Mouse (Mus musculus) frontal cortex, adult (tissue): ENCODE measurements at regions not wholly inside any gene's neighbourhood (a gene's known extent, or its start where the extent isn't known, plus 50 kb on each side); places are given as distances from the start of the nearest gene placed in this dataset.

Experiments
- ATAC-seq: cut with Nextera tagmentation; 2 replicates; pipeline ENCODE4 v1.9.2; 2017; ENCODE audit warnings: mild to moderate bottlenecking, moderate library complexity, mixed read lengths; ENCODE audit not compliant: low TSS enrichment

DNA sequence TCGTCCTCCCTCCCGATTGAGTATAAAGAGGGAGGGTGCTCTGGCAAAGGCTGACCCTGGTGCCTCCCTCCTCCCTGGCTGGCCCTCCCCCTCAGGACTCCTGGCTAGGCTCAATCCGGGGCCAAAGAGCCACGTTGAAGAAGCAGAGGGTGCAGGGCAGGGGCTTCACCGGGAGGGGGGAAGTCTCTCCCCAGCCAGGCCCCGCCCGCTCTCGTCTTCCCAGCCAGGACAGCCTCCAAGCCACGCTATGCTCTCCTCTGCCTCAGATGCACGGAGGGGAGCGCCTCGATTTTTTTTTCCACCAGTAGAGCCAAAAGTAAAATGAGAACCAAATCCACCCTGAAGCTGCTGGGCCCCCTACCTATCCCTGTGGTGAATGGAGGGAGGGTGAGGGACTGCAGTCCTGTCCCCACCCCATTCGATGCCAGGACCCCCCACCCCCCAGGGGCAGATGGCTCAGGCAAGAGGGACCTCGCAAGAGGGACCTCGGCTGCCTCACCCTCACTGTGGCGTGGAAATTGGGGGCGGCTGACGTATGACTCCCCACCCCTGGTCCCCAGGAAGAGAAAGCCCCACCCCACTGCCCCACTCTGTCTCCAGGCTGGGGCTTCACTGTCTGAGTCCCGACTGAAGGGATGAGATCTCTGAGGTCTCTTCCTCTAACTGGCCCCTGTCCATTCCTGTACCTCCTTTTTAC lies 53.2 kb upstream of the Col1a1 start:
- ATAC-seq = no peak

GRCm38 (mm10) chr11:94881982-94882686 lies 53.9 kb upstream of the Col1a1 start:
- no peak for ATAC-seq

DNA sequence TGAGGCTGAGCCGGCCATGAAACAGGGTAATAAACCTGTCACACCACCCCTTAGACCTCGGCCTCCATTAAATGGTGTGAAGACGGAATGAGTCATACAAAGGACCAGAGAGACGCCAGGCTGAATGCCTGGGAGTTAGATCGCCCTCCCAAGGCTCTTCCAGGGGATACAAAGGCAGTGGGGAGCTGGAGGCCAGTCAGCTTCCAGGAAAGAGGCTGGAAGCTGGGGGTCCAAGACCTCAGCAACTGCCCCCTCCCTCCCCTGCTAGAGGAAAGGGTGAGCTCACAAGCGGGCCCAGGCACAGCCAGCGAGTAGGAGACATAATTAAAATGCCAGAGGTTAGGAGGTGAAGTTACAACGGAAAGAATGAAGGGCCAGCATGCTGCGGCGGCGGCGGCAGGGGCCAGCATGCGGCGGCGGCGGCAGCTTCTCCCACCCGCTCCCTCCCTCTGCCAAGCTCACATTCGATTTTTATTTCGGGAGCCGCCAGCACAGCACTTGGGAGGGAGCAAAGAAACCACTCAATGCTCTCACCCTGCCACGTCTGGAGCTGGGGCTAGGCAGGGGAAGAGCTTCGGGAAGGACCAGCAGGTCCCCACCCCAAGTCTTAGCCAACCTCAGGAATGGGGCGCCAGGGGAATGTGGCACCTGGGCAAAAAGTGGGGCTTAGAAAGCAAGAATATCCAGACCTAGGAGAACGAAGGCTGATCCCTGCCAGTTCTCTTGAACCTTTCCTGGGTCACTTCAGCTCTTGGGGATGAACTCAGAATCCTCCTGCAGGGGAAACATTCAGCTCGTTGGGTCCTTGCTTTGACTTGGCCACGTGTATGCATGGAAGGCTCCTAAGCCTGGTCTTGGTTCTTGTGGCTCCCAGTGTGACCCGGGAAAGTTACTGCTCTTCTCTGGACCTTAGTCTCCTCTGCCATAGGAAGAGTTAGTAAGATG lies 54.9 kb upstream of the Col1a1 start:
- ATAC-seq = peak; percentile 82

DNA sequence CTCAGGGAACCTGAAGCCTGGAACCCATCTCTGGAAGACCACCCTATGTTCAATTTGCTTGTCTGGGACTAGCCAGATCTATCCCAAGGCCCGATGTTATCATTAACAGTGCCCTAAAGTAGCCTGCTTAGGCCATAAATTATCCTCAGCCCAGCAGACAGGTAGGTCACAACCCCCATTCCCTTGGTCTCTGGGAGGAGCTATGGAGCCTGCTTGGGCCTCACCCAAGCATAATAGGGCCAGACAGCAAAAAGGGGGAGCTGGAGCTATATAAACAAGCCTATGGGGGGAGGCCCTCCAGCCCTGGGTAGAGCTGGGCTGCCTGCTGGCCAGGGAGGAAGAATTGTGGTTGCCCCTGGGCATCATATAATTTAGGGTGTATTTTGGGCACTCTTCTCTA lies 59.3 kb upstream of the Col1a1 start:
- no peak for ATAC-seq

DNA sequence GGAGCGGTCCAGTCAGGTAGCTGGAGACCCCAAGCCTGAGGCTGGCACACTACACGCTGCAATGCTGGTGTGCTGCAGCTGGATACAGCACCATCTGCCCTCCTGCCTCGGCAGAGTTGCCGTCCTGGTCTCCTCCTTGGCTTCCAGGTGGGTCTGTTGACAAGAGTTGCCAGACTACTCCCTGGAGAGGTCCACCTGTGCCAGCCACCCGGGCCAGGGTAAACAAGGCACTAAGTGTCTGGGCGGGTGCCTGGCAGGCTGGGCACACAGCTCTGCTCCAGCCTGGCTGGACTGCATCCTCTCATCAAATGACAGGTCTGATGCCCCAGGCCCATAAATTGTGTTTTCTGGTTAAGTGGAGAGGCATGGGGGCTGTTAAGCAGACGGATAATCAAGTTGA lies 61.0 kb upstream of the Col1a1 start:
- no peak for ATAC-seq

- no peak for ATAC-seq
Observed at GRCm38 (mm10) chr11:94874155-94874561, 61.9 kb upstream of the Col1a1 start.

DNA sequence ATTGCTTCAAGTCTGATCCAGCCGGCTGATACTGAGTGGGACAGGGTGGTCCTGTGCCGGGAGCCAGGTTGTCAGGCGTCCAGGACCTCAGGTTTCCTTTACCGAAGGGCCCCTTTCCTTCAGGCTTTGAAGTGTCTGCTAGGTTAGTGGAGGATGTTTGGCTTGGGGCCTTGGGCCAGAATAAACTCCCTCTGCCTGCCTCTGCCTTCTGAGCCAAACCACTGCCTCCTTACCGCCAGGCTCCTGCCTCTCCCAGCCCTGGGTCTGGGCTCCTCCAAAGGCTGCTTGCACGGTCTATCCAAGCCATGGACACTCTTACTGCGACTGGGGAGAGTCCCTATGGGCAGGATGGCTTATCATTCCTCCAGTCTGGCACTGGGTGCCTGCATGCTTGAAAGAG lies 62.3 kb upstream of the Col1a1 start:
- ATAC-seq = no peak

GRCm38 (mm10) chr11:94872921-94873320 lies 63.1 kb upstream of the Col1a1 start:
- peak; percentile 58 for ATAC-seq

GRCm38 (mm10) chr11:94870341-94870740 lies 65.7 kb upstream of the Col1a1 start:
- peak; percentile 41; the same call in 1 of the 2 replicates for ATAC-seq

DNA sequence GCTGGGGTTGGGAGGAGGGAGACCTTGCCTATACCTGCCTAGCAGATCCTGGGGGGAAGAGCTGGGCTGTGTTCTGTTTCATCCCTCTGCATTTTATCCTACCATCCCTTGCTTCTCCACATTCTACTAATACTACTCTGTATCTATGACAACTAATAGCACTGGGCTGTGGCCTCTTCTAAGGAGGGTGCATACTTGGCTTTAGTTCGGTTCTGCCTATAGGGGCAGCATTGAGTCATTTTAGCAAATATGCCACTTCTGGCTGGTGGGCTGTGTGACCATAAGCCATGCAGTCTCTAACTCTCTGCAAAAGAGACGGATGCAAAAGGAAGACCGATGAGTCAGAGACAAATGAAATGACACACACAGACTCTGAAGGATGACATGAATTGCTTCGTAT lies 66.2 kb upstream of the Col1a1 start:
- ATAC-seq = peak; percentile 35

GRCm38 (mm10) chr11:94866176-94866967 lies 69.7 kb upstream of the Col1a1 start:
- peak; percentile 62 for ATAC-seq

- ATAC-seq = no peak
Observed at GRCm38 (mm10) chr11:94850129-94850528, 67.6 kb upstream of the Tmem92 start.

- no peak for ATAC-seq
Observed at GRCm38 (mm10) chr11:94839133-94839532, 56.6 kb upstream of the Tmem92 start.

DNA sequence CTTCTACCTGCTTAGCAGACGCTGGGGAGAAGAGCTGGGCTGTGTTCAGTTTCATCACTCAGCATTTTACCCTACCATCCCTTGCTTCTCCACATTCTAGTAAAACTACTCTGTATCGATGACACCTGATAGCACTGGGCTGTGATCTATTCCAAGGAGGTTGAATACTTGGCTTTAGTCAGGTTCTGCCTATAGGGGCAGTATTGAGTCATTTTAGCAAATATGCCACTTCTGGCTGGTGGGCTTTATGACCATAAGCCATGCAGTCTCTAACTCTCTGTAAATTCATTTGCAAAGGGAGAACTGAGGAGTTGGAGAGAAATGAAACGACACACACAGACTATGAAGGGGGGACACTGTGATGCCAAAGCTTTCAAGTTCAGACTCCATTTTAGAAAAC lies 55.6 kb upstream of the Tmem92 start:
- ATAC-seq = no peak

- ATAC-seq = no peak
Observed at GRCm38 (mm10) chr11:94836347-94836746, 53.8 kb upstream of the Tmem92 start.

DNA sequence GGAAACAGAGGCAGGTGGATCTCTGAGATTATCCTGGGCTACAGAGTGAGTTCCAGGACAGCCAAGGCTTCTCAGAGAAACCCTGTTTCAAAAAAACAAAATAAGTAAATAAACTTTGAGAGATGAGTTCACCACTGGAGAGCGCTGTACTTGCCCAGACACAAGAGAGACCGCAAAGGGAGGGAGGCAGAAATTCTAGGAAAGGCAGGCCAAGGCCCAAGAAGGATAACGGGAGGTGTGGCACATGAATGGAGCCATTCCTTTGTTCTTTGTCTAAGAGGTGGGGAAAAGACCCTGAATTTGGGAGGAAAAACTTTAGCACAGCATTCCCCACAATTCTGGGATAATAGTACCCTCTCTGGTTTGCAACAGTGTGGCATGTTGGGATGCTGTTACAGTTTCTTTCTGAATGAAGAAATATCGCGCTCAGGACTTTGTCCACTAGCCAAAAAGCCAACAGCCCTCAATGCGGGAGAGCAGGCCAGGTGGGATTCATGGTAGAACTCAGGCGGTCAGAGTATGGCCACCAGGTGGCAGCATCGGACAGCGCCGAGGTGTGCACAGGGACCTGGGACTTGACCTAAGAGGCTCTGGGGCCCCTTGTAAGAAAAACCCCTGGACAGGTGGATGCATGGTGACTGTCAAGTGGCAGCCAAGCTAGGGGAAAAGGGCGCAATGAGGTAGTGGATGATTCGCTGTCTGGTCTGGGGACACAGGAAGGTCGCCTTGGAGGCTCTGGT lies 49.9 kb upstream of the Tmem92 start:
- no peak for ATAC-seq
